Mouse (Mus musculus) ZHBTc4 (cell line): ENCODE results near the gene Olfr678.
"Not testable (repeated sequence)": the region's sequence is repeated elsewhere in the genome, so short reads cannot be mapped to it uniquely, and the experiment has no call there.

Source experiments
- DNase-seq: peaks from one replicate; pipeline ENCODE4 v3.0.0-alpha.2; 2011; ENCODE audit warnings: low read depth, low spot score

Gene Olfr678

DNA sequence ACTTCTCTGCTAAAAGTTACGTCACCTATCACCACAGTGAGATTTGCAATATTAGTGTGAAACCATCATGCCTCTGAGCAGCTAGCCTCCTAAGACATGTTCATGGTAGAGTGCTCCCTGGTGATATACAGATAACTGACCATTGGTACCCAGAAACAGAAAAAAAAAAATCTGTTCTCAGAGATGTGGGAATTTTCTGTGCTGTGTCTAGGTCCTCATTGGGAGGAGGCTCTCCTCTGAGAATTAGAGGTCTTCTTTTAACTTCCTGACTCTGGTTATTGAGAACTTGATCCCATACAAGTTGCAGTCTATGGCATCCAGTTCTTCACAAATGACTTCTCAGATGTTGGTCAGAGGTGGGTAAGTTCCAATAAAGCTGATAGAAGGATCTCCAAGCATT is at the start of gene Olfr678:
TSS of gene Olfr678 (plus strand) at position 301 of the 400 bp plus-strand sequence.
- DNase-seq = no peak

DNA sequence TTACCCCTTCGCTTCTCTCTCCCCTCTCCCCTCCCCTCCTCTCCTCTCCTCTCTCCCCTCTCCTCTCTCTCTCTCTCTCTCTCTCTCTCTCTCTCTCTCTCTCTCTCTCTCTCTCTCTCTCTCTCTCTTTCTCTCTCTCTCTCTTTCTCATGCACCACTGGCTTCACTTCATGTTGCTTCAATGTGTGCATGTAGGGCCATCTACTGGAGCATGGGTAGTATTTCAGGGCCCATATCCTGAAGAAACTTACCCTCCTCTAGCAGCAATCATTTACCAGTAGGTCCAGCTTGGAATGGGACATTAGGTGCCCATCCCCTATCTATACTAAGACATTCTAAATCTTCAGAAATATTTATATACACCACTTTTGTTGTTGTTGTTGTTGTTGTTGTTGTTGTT is 41.7 kb upstream of the Olfr678 start:
- peak; percentile 4 for DNase-seq

DNA sequence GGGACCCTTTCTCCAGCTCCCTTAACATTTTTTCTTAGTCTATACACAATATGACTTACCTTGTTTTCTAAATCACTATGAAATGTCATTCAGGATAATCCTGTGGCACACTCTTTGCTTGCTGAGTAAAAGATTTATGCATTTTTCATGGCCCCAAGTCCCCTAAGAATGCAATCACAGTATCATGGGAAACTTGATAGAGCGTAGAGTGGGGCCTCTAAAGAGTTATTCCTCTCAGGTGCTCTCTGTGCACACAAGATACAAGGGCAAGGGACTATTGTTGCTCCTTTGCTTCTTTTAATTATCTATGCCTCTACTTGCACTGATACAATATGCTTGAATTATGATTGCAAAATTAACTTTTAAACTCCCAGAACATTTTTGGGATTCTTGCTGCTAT is 35.9 kb upstream of the Olfr678 start, which contains the start of gene Olfr675:
TSS of gene Olfr675 (minus strand) at position 101 of the 400 bp plus-strand sequence.
- DNase-seq = no peak

DNA sequence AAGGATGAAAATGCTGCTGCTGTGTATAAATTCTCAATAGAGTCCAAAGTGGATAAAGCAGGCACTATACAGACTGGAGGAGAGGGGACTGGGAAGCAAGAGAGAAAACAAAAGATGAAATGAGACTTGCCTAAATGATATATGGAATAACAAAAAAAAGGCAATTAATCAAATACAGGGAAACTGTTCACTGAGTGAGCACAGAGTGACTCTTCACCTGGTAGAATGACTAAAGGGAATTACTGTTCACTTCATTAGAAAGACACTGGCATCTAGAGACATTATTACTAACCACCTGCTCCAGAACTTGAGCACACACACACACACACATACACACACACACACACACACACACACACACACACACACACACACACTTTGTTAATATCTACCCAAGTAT is 31.9 kb upstream of the Olfr678 start, which contains the start of gene Olfr676:
TSS of gene Olfr676 (plus strand) at position 301 of the 400 bp plus-strand sequence.
- no peak for DNase-seq

DNA sequence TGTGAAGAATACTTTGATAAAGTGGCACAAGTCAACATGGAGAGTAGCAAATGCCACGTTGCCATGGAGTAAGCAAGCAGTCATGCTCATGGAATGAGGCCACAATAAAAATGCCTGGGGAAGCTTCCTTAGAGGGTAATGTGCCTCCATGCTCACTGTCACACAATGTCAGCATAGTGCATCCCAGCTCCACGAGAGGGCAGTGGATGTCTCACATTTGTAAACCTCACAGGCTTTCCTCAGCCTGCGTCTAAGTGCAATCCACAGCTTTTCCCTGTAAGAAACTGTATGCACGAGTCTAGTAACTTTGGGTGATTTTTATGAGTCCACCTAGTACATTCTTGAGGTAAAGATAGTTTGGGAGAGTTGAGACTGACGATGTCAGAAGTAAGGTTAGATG is 30.4 kb upstream of the Olfr678 start:
- peak; percentile 27 for DNase-seq

DNA sequence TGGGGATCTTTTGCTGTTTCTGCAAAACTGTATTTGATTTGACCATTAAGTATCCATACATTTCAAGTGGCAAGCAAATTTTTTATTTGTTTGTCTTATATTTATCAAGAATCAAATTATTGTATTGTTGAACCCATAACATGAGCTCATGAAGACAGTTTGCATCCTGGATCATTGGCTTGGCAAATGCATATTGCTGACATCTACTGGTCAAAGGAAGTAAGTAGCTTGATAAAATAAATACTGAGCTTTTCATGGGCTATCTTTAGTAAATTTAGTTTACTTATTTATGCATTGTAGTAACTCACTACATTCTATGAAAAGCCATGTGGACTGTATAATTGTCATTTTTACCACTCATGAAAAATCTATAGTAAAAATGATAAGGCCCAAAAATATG is 5.3 kb upstream of the Olfr678 start:
- no peak for DNase-seq

DNA sequence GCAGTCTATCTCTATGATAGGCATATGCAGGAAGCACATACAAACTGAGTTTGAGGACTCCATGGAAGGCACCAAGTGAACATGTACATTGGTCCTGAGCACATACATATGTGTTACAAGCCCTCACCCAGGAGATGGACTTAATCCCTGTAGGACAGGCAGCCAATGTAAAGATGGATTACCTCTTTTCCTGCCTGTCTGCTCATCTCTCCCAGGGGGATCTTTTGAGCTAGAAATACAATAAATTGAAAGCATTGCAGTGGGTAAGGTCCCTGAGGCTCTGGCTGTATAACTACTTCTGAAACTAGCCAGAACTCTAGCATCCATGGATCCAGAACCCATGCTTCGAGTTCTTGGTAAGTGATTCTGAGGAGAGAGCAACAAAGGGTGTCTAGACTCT is 16.6 kb downstream of the Olfr678 start, which contains the start of gene Olfr679:
TSS of gene Olfr679 (plus strand) at position 301 of the 400 bp plus-strand sequence.
- DNase-seq = no peak

DNA sequence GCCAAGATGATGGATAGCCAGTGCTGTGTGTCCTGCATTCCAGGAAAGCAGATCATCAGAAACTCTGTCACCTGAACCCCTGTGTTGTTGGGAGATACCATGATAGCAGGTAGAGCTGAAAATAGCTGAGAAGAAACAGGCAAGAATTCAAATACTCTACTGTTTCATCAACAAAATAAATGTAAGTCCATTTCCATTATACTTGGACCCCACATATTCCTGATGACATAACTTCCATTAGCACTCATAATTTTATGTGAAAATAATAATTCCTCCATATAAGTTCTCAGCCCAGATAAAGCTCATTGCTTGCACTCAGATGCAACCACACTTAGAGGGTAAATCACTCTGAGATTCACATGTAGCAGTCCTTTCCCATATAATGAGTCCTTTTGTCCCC is 28.4 kb downstream of the Olfr678 start, which contains the start of gene Olfr680-ps1:
TSS of gene Olfr680-ps1 (minus strand) at position 101 of the 400 bp plus-strand sequence.
- DNase-seq = not testable (repeated sequence)

DNA sequence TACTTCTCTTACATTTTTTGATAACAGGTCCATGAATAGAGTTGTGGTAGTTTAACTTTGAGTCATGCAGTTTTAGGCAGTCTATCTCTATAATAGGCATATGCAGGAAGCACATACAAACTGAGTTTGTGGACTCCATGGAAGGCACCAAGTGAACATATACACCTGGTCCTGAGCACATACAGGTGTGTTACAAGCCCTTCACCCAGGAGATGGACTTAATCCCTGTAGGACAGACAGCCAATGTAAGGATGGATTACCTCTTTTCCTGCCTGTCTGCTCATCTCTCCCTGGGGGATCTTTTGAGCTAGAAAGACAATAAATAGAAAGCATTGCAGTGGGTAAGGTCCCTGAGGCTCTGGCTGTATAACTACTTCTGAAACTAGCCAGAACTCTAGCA is 52.3 kb downstream of the Olfr678 start, which contains the start of gene Olfr681:
TSS of gene Olfr681 (plus strand) at position 301 of the 400 bp plus-strand sequence.
- DNase-seq = no peak
